Mouse (Mus musculus) right cerebral cortex, postnatal 4 days (tissue): ENCODE data around the gene Sh3gl2.

Experiments
- DNase-seq: peaks from one replicate; pipeline ENCODE4 v3.0.0-alpha.2; 2022

Gene Sh3gl2

GRCm38 (mm10) chr4:85232386-85233381 lies 27.8 kb downstream of the Sh3gl2 start:
- no peak for DNase-seq

GRCm38 (mm10) chr4:85241675-85242074 lies 36.7 kb downstream of the Sh3gl2 start:
- DNase-seq, result no peak

- no peak for DNase-seq
These were observed 37.6 kb downstream of the Sh3gl2 start for GRCm38 (mm10) chr4:85242562-85242961.

- DNase-seq, result no peak
These were observed 43.7 kb downstream of the Sh3gl2 start for GRCm38 (mm10) chr4:85248673-85249072.

GRCm38 (mm10) chr4:85250271-85250670 lies 45.3 kb downstream of the Sh3gl2 start:
- DNase-seq, result no peak

GRCm38 (mm10) chr4:85250786-85251185 lies 45.9 kb downstream of the Sh3gl2 start:
- DNase-seq, result no peak

GRCm38 (mm10) chr4:85255771-85256389 lies 51.0 kb downstream of the Sh3gl2 start:
- DNase-seq, result no peak

- no peak for DNase-seq
These were observed 51.7 kb downstream of the Sh3gl2 start for GRCm38 (mm10) chr4:85256461-85257202.

GRCm38 (mm10) chr4:85257771-85258341 lies 52.9 kb downstream of the Sh3gl2 start:
- DNase-seq, result no peak

- DNase-seq, result peak; percentile 66
These were observed 56.0 kb downstream of the Sh3gl2 start for GRCm38 (mm10) chr4:85260687-85261658.

GRCm38 (mm10) chr4:85262146-85262545 lies 57.2 kb downstream of the Sh3gl2 start:
- DNase-seq, result no peak

GRCm38 (mm10) chr4:85262606-85263005 lies 57.7 kb downstream of the Sh3gl2 start:
- DNase-seq, result no peak

GRCm38 (mm10) chr4:85267456-85267855 lies 62.5 kb downstream of the Sh3gl2 start:
- DNase-seq, result no peak

GRCm38 (mm10) chr4:85272877-85273276 lies 68.0 kb downstream of the Sh3gl2 start:
- DNase-seq, result no peak

- DNase-seq, result no peak
These were observed 68.5 kb downstream of the Sh3gl2 start for GRCm38 (mm10) chr4:85273452-85273851.

- DNase-seq, result no peak
These were observed 78.2 kb downstream of the Sh3gl2 start for GRCm38 (mm10) chr4:85283151-85283550.

GRCm38 (mm10) chr4:85289990-85290389 lies 85.1 kb downstream of the Sh3gl2 start:
- no peak for DNase-seq

GRCm38 (mm10) chr4:85291296-85291695 lies 86.4 kb downstream of the Sh3gl2 start:
- no peak for DNase-seq

GRCm38 (mm10) chr4:85293368-85293767 lies 88.4 kb downstream of the Sh3gl2 start:
- no peak for DNase-seq

GRCm38 (mm10) chr4:85300610-85301405 lies 95.9 kb downstream of the Sh3gl2 start:
- no peak for DNase-seq
